Mouse (Mus musculus) bone marrow macrophage, adult 2 months (primary cell): ENCODE data around the gene Dhtkd1.

ENCODE experiments used
- CTCF ChIP-seq: IDR thresholded peaks from 2 replicates; pipeline ENCODE4 v1.5.1; 2012; ENCODE audit warnings: low read depth, mild to moderate bottlenecking, low read length, moderate library complexity
- POLR2A ChIP-seq: IDR thresholded peaks from 2 replicates; pipeline ENCODE4 v1.6.1; 2012; ENCODE audit warnings: mild to moderate bottlenecking, low read depth, low read length, borderline replicate concordance

DNA sequence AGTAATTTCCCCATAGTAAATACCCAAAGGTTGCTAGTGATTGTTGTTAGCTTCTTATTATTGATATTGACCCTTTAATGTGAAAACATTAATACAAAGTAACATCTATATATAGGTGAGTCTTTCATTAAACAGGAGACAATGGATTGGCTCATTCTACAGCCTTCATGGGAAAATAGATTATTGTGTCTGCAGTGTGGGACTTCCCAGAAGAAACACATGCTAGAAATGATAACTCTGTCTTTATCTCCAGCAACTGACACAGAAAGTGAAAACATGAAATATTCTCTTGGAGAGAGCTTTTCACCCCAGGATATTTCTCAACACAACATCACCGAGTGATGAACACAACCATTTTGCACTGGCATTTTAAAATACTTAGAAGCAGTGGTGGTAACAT, 3.0 kb upstream of the Dhtkd1 start:
- TF ChIP-seq CTCF (no peak), POLR2A (no peak)
